Comparison of ENCODE assay signal across 8 mouse cellular contexts in the genomic region with DNA sequence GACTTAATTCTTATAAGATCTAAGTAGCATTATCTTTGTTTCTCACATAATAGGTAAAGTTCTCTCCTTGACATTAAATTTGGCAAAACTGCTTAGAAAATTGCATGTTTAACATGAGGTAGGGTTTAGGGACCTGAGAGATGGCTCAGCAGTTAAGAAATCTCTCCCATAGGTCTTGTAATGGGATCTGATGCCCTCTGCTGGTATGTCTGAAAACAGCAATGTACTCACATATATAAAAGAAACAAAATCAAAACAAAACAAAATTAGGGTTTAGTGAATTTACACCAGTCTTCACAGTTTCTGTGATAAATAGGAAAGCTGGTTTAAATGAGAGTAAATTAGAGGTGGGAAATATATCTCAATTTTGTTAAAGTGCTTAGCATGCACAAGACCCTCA. TPM values are rescaled to one million over a fixed set of nuclear protein-coding genes. Genes with fewer than 3 reads are reported as not detected.
DNase-seq lines count a peak whose midpoint lies in the region; ATAC-seq lines count a peak whose summit lies in the region.

No protein-coding gene starts in this region.

- peak; percentile 73 for ATAC-seq in neutrophil, adult 5-6 weeks (ENCODE audit: extremely low read depth, insufficient number of reproducible peaks, low FRiP score, poor library complexity, severe bottlenecking)

- intact Hi-C loops in left cerebral cortex, postnatal 14 days (cut with DNase I): loop anchor here (5.0 kb wide), 1 partner anchor 40 kb away; the partner anchor contains the start of gene Gle1
- intact Hi-C loops in left cerebral cortex, postnatal 36 days (cut with DNase I): loop anchor here (1.0 kb wide), 1 partner anchor 42 kb away; the partner anchor contains the start of gene Gle1
- intact Hi-C loops in heart, postnatal 14 days (cut with DNase I): loop anchor here (1.0 kb wide), 1 partner anchor 42 kb away; the partner anchor contains the start of gene Gle1

- peak; percentile 73 for DNase-seq in cerebellum, adult 9-10 months
- DNase-seq in cerebellum, adult 11 months: no peak
- DNase-seq in left cerebral cortex, postnatal 14 days (ENCODE audit: low spot score in 2 of 2): peak; percentile 50 to 72
- no peak for DNase-seq in left cerebral cortex, postnatal 36 days (ENCODE audit: low spot score in 2 of 2)
- DNase-seq in NIH3T3 (ENCODE audit: low read depth): peak; percentile 84
- DNase-seq in heart, postnatal 14 days: peak; percentile 36 to 63
- DNase-seq in right cerebral cortex, postnatal 36 days (ENCODE audit: low spot score in 2 of 2): no peak

RNA-seq across cellular contexts. Expression of gene Sptan1, which starts 11.9 kb away (rescaled TPM):
- 1,000 to 10,000 TPM in 1 of 2 experiments, 100 to 1,000 TPM in 1; 952 to 1,021 TPM for total RNA-seq in left cerebral cortex, postnatal 14 days (2021)
- total RNA-seq in left cerebral cortex, postnatal 36 days (2021): 100 to 1,000 TPM; 880 to 891 TPM
- total RNA-seq in heart, postnatal 14 days (2021): 100 to 1,000 TPM; 255 TPM
- 259 and 285 TPM in 2 replicates for total RNA-seq in neutrophil, adult 5-6 weeks (2017)

RNA-seq across cellular contexts. Expression of gene Gle1, which starts 42.1 kb away (rescaled TPM):
- 10 to 100 TPM; 35.9 to 37.4 TPM for total RNA-seq in left cerebral cortex, postnatal 14 days (2021)
- 10 to 100 TPM; 42.7 to 49.0 TPM for total RNA-seq in left cerebral cortex, postnatal 36 days (2021)
- total RNA-seq in heart, postnatal 14 days (2021): 10 to 100 TPM; 25.1 to 25.2 TPM
- 73.9 and 79.8 TPM in 2 replicates for total RNA-seq in neutrophil, adult 5-6 weeks (2017)

Comparison
In these comparisons a context has a peak if more than half of its experiments do, and no peak if none do; other contexts are left out.
1. DNase-seq: peak in cerebellum, adult 9-10 months (single experiment), left cerebral cortex, postnatal 14 days (2 of 2), NIH3T3 (single experiment) and heart, postnatal 14 days (2 of 2); none in cerebellum, adult 11 months (single experiment), left cerebral cortex, postnatal 36 days (0 of 2) and right cerebral cortex, postnatal 36 days (0 of 2).